Mouse (Mus musculus) megakaryocyte progenitor cell, adult 5-6 weeks (primary cell): ENCODE measurements around the gene Gm28635. TPM values are rescaled to one million over a fixed set of nuclear protein-coding genes. Genes with fewer than 3 reads are reported as not detected.
"Not testable (repeated sequence)": the region's sequence is repeated elsewhere in the genome, so short reads cannot be mapped to it uniquely, and the experiment has no call there.

Source experiments
- ATAC-seq: replicated peaks from 2 replicates; pipeline ENCODE4 v1.8.0; 2016; ENCODE audit warnings: mild to moderate bottlenecking, moderate TSS enrichment, inconsistent platforms; ENCODE audit not compliant: poor library complexity
- total RNA-seq, 2 experiments: library from RNA; stranded (forward) in 1 of 2; stranded (reverse) in 1 of 2; fragments of 157-497, 149-512 nt in 1 of 2; fragments of 200-1000 nt in 1 of 2; gene quantifications; 2 replicates each; pipeline versions ENCODE4 v1.2.3 to v1.2.4; 2015 to 2017

Gene Gm28635
- total RNA-seq, 2 experiments from 2014 or later, result not detected

DNA sequence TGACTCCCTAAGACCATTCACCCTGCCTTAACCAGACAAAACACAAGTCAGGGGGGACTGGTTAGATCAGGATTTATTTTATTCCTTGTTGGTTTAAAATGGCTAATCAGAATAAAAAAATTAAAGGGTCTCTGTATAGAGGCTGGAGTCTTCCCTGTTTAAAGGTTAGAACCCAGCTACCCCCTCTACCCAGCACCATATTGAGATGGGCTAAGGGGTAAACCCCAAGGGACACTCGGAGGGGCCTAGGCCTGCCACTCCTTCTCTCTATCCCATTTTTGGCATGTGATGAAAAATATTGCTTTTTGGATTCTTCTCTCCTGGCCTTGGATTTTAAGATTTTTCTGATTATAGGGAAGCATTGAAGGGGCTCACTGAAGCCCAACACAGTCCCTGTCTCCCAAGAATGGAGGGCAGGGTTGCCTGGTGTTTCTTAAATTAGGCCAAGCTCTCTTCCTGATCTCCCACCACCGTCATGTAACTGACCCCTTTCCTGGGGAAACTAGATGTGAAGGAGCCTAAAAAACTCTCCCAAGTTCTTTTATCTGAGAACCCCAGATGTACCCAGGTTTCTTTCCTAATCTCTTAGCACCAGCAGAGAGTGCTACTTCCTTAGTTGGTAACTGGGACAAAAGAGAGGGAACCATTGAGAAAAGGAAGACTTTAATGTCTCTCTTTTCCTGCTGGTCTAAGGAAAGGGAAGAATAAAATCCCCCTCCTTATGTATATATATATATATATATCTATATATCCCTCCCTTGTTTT is 10.4 kb upstream of the Gm28635 start:
- ATAC-seq, result no peak

DNA sequence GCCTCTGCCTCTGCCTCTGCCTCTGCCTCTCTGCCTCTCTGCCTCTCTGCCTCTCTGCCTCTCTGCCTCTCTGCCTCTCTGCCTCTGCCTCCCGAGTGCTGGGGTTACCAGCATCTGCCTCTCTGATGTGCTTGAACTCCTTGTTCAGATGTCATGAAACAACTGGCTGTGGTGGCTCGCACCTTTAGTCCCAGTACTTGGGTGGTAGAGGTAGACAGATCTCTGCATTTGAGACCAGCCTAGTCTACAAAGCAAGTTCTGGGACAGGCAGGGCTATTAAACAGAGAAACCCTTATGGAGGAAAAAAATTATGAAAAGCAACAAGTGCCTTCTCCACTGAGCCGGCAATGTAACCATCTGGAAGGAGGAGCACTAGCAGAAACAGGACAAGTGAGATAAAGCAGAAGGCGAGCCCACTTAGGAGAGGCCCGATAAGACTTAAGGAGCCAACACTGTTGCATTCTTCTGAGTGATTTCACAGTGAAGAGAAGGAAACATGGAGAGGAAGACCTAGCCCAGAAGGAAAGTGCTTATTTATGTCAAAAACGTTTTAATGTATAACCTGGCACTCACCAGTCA is 4.9 kb upstream of the Gm28635 start:
- peak; percentile 50 for ATAC-seq

DNA sequence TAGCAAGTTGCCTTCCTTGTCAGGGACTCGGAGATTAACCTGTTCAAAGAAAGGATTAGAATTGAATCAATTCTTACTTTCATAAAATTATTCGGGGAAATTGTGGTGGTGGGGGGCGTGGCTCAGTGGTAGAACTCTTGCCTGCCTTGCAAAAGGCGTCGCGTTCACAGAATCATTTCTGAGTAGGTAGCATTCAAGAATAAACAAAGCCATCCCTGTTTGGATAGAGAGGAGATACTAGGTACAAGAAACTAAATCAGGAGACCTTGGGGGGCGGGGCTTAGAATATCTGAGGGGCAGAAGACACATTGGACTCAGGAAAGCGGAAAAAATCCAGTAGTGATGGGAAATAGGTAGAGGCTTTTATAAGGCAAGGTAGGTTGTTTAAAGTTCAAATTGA is 1.2 kb upstream of the Gm28635 start, which contains the start of gene Tmx2:
Gene Tmx2 (minus strand): TSS at position 125 of the 400 bp plus-strand sequence.
- ATAC-seq, result no peak

DNA sequence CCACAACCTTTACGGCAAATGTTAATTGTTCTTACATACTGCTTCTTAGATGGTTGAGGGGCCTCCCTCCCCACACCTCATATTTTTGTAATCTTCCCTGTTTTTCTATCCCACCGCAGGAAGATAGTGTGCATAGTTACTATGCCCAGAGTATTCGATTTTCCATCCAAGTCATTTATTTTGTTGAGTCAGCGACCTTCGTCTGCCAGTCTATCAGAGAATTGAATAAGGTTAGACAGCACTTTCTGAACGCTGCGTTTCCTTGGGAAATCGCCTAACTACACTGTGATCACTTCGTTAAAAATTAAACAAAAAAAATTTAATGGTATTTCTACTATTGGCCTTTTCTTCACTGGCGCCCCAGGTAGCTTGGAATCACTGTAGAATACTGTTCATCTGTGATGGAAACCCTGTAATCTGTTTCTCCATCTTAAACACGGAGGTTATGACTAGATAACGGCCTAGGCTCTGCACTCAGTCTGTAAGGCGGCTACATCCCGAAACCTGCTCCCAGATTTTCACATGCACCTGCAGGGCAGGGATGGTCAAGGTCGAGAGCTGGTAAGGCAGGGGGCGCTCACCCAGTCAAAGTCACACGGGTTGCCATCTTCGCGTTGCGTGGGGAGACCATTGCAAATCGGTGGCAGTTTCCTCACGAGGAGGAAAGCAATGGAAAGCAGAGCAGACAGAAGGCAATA is 422 bp downstream of the Gm28635 start:
- ATAC-seq, result peak; percentile 45

DNA sequence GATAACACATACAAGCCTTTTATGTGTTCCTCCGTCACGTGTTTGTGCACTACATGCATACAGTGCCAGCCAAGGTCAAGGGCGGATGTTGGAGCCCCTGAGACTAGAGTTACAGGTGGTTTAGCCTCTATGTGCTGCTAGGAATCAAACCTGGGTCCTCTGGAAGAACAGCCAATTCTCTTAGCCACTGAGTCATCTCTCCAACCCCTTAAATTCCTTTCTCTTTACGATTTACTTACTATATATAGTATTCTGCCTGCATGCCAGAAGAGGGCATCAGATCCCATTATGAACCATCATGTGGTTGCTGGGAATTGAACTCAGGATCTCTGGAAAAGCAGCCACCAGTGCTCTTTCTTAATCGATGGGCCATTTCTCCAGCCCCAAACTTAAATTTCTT is 6.3 kb downstream of the Gm28635 start:
- not testable (repeated sequence) for ATAC-seq

DNA sequence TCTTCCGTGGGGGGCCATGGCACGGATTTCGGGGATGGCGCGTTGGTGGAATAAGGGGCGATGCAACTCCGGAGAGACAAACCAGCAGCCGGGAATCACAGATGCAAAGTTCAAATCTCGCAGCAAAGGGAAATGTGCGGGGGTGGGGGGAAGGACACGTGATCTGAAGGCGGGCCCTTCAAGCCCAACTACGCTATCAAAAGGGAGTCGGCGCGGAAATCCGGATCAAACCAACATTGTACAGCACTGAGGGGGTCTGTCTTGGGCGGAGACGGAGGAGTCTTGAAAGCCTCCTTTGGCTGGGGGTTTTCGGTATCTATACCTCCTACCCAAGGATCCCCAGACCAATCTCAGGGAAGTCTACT is 7.3 kb downstream of the Gm28635 start, which contains the start of gene Selenoh:
Gene Selenoh (minus strand): TSS at position 202 of the 365 bp plus-strand sequence.
- ATAC-seq, result peak; percentile 86

DNA sequence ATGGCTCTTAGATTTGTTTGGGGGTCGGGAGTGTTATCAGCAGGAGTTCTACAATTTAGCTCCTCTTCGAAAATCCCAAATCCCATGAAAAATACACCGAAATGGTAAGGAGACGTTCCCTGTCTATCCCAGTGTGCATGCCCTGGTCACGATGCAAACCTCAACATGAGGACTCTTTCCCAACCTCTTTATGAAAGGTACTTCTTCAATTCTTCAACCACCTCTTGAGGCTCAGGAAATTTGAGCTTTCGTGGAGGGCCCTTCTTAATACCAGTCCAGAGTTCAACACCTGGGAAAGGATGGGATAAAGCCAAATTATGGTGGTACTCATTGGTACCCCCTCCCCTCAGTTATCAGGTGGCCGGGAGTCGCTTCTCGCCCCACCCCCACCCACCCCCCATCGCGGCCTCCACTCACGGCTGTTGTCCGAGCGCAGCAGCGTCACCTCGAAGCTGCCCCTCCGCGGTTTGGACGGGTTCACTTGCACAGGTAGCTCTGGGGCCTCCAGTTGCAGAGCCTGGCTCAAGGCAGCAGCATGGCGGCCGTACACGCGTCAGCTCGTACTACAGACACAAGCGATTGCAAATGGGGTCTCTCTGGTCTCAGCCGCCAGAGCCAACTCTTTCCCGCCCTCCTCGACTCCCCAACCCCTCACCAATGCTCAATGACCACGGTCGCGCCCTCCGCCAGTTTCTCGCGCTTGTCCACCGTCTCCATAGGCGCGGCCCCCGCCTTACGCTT is 7.8 kb downstream of the Gm28635 start:
- peak; percentile 39; the same call in 1 of the 2 replicates for ATAC-seq

DNA sequence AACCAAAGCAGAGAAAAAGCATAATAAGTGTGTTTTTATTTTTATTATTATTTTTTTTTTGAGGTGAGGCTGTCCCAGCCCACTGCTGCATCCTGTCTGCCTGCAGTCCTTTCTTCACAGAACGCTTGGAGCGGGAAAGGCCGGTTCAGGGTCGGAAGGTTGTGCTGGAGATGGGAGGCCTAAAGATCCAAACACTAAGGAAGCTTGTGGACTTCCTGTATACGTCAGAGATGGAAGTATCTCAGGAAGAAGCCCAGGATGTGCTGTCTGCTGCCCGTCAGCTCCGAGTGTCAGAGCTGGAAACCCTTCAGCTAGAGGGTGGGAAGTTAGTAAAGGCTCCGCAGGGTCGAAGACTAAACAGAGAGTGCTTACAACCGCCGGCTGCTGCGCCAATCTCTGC is 11.8 kb downstream of the Gm28635 start:
- ATAC-seq, result no peak

DNA sequence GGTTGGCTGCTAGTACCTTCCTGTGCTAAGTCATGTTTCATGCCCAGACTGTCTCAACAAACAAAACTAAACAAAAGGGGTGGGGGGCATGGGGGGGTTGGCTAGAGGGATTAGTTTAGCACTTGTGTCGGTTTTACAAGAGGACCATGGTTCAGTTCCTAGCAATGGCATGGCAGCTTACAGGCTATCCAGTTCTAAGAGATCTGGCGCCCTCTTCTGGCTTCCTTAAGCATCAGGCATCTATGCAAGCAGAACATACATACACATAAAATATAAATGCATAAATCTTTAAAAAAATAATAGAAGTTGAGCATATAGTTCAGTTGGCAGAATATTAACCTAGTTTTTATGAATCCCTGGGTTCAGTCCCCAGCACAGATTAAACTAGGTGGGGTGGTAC is 15.0 kb downstream of the Gm28635 start:
- peak; percentile 85 for ATAC-seq

DNA sequence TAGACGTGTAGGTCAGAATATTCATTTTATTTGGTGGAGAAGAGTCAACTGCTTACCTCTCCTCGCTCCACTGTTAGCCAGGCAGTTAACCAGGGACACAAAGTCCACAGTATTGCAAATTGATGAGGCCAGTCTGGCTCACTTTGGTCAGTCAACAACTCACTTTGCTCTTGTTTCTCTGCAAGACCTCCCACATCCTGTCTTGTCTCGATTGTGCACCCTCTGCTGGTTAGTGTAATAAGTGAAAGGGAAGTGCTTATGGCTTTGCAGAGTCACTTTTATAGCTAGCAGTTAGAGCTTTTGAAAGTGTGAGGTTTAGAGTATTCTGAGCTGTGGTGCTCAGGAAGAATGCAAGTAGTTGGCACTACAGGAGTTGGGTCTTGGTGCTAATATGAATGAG is 17.6 kb downstream of the Gm28635 start:
- ATAC-seq, result peak; percentile 87

DNA sequence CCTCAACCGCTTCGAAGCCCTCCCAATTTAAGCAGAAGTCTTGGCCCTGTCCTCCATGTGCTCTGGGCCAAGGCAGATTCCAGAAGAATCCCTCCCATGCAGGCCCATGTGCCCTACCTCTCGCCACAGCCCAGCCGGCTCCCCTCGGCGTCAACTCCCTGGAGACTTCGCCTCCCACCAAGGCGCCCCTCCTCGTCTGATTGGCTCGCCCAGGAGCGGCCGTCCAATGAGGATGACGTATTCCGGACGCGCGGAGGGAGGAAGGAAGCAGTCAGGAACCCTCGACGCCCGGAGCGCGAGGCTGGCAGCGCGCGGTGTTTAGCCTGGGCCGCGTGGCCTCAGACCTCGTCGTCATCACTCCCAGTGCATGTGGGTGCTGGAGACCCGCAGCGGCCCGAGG is 19.0 kb downstream of the Gm28635 start, which contains the start of gene Btbd18:
Gene Btbd18 (plus strand): TSS at position 274 of the 400 bp plus-strand sequence.
- ATAC-seq, result no peak

DNA sequence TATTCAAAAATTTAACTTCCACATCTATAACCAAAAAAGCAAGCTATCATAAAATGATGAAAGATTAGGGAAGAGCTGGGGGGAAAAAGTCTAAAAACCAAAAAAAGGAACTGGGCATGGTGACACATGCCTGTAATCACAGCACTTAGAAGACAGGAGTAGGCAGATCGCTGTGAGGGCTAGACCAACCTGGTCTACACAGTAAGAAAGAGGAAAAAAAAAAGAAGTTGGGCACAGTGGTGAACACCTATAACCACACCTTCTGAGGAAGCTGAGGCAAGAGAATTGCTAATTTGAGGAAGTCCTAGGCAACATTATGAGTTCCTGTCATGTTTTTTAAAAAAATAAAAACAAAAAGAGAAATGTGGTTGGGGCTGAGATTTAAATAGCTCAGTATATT is 22.0 kb downstream of the Gm28635 start:
- peak; percentile 84 for ATAC-seq

DNA sequence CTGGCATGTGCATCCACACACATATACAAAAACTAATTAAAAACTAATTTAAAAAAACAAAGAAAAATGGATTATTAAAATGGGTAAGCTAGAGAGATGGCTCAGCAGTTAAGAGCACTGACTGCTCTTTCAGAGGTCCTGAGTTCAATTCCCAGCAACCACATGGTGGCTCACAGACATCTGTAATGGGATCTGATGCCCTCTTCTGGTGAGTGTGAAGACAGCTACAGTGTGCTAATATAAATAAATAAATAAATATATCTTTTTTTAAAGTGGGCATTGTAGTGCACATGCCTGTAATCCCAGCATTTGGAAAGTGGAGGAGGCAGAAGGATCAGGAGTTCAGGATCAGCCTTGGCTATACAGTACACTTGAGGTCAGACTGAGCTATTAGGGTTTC is 24.5 kb downstream of the Gm28635 start:
- ATAC-seq, result no peak

DNA sequence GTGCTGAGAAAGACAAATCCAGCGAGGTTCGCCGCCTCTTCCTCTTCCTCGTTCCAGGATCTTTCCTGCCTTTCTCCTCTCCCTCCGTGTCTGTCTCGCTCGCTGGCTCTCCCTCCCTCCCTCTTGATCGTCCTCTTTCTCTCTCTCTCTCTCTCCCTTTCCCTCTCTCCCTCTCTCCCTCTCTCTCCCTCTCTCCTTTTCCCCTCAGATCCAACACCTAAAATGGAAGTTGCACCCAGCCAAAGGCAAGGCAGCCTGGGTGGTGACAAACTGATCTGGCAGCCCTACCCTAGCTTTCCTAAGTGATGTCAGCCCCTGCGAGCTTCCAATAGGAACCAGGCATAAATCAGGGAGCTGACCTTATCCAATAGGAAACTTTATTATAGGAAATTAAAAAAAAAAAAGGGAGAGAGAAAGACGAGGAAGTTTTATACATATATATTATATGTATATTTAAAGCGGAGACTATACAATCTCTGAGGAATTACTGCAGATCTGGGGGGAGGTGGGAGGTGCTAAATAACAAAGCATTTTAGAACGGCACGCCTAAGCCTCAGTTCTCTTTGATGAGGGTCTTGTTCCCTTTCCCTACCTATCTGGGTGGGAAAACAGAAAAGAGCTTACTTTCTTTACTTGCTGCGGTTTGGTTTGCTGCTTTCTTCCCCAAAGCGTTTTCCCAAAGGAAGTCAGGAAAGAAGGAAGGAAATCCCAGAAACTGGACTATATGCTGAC is 27.2 kb downstream of the Gm28635 start, which contains the start of gene Ctnnd1:
Gene Ctnnd1 (minus strand): TSS at position 302 of the 732 bp plus-strand sequence.
- ATAC-seq, result peak; percentile 97

DNA sequence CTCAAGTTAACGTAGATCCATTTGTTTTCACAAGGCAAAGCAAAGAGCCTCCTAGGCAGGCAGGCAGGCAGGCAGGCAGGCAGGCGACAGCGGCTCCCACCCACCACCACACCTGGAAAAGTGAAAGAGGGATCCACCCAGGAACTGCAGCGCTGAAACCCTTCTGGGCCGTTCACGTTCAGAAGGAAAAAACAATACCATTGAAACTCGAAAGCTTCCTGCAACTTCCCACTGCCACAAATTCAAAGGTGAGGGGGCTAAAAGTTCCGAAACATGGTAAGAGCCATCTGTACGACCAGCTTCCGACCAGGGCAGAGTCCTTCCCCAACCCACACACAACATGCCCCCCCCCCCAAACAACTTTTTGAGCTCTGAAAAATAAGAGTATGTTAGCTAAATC is 28.2 kb downstream of the Gm28635 start:
- no peak; the same call in 1 of the 2 replicates for ATAC-seq

DNA sequence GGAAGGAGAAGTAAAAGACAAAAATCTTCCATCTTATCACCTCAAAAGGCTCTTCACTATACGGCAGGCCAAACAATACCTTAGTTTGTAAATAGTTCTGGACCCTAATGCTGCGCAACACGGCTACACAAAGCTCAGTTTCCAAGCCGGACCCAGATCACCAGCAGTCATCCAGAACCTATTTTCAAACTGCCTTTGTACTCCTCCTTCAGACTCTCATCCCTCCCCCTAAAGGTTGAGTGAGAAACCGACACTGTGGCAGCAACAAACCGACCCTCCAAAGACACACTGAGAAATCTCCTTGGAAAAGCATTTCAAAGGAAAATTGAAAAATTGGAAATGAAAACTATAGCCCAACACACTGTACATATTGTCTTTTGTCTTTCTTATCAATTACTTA is 29.5 kb downstream of the Gm28635 start:
- no peak for ATAC-seq

DNA sequence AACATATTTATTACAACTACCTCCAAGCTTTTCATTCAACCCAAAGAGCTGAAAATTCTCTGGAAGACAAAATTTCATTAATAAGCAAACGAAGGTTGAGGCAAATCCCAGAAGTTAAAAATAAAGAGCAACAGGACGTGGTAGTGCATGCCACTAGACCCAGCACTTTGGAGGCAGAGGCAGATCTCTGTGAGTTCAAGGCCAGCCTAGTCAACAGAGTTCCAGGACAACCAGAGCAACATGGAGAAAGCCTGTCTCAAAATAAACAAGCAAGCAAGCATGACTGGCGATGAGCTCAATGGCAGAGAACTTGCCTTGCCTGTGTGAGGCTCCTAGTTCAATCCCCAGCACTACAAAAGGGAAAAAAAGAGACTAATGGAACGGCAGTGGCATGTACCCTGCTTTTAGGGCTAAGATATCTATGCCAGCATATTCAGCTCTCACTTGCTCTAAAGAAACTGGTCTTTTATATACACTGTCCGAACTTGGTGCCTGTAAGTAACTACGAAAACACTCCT is 30.7 kb downstream of the Gm28635 start:
- ATAC-seq, result no peak

DNA sequence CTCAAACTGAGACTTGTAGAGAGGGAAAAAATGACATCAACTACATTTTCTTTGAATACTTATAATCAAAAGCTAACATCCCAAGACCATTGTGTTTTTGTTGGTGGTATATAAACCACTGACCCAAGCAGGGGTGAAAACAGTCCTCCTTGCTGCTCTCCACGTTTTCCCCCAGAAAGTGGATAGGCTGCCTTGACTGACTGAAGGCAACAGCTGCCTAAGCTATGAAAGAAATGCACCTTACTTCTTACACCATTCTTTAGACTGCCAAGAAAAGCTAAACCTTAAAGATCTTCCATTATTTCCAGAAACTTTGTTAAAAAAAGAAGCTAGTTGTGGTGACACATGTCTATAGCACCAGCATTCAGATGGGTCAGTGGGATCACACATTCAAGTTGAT is 31.7 kb downstream of the Gm28635 start:
- ATAC-seq, result no peak

DNA sequence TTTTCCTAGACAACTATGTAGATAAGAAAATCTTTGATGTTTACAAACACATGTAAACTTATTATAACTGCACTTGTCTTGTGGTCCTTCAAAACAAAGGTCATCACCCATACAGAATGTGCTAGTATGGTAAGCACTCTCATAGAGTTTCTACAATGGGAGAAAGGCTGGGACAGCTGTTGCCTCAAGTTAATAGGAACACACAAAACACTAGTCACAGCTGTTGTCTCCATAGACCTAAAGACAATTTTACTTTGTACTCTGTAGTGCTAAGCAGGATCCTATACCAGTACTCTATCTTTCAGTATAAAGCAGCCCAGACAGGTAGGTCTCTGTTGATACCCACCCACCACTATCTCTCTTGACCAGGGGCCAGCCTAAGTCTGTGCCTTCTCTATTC is 37.0 kb downstream of the Gm28635 start:
- no peak for ATAC-seq
